Mouse (Mus musculus): ENCODE data around the gene Mgat4b.

The Mgat4b gene

DNA sequence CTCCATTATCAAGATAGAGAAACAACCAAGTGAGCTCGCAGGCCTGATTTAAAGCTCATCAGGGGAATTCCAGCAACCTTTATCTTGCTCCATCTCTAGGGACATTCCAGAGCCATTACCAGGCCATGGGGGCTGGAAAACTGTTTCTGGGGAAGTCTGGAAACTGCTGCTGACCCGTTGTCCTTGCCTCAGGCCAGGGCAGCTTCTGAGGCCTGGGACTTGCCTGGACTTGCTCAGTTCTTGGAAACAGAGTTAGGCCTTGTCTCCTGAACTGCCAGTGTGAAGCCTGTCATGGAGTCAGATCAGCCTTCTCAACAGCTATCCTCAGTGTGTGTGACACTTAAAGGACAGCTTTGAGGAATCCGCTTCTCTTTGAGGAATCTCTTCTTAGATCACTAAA is 41.5 kb downstream of the Mgat4b start:
- DNase-seq (ENCODE audit: low read depth): no peak

DNA sequence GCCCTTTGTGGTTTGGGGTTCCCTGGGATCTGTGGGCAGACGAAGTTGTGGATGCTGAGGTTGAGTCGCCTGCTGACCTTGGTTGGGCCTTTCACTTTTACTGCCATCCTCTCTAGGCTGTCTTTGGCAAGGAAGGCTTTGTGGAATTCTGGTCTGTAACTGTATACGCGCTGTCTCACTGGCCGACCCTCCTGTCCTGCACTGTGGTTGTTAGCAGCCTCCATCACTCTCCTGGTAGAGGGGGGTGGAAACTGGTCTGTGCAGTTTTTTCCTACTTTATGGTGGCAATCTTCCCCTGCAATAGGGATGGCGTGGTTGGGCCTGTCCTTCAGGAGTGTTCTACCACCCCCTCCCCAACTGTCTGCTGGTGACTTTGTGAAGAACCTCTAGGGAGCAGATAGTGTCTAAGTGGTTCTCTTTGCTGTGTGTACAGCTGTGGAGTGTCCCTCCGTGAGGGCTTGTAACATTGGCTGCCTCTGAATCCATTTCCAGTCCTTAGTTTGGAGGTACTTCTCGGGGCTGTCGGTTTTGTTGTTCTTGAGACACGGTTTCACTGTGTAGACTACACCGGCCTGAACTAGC is 42.1 kb downstream of the Mgat4b start:
- DNase-seq (ENCODE audit: low read depth): no peak

DNA sequence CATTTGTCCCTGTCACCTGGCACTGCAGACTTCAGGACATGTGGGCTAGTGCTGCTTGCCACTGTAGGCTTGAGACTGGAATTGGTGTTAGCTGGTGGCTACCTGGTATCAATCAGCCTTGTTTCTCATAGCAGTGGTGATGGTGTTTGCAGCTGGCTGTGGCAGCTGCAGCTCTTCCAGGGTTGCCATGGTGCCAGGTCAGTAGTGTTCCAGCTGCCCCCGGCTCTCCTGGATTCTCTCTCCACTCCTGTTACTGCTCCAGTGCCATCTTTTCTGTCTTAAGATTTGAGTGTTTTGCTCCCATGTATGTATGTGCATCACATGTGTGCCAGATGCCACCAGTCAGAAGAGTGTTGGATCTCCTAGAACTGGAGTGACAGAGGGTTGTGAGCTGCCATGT is 42.7 kb downstream of the Mgat4b start:
- no peak for DNase-seq (ENCODE audit: low read depth)

DNA sequence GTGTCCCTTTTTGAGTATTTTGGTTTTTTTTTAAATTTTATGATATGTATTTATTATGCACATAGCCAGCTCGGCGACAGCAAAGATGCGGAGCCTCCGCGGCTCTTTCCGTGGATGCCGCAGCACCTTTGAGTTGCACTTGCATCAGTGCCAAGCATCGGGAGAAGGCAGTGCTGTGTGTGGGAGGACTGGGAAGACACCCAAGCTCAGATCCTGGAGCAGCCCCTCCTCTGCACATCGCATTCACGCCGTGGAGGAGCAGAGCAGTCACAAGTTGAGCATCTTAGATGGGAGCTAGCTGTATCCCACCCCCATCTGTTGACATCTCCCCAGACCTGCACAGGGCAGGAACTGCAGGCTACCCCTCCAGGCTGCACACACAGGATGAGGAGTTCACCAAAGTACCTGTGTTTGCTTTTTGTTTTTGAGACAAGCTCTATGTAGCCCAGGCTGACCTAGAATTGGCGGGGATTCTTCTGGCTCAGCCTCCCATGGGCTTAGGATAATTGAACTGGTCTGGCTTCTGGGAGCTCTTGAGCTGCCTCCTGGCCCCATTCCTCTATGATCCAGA is 43.4 kb downstream of the Mgat4b start:
- DNase-seq (ENCODE audit: low read depth): no peak

DNA sequence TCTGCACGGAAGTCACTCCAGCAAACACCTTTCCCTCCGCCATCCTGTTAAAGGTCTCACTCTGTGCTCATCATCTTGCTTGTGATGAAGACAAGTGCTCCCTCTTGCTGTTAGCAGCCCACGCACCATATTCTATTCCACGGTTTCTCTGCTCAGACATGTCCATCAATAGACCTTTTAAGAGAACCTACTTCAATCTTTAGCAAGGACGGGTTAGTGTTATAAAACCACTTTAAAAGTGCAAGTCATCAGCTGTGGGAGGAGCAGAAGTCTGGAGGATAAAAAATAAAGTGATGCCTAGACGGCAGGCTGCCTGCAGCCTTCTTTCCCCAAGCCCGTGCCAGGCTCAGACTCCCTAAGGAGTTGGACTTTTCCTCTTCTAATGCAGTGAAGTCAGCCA is 45.9 kb downstream of the Mgat4b start:
- no peak for DNase-seq (ENCODE audit: low read depth)

DNA sequence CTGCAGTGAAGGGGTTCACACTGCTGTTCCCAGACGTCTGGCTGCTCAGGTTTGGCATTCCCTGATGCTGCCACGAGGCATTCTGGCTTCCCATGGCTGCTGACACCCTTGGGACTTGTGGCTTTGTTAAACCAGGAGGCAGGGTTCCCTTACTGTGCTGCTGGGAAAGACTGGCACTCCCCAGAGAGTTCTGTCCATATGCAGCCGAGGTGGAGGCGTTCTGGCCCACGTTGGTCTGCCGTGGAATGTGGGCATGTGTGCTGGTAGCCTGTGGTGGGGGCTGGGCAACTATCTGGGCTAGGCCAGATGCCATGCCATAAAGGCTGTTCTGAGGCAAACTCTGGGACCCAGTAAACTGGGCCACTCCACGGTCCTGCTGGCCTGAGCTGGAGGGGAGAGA is 47.6 kb downstream of the Mgat4b start:
- DNase-seq (ENCODE audit: low read depth): no peak

DNA sequence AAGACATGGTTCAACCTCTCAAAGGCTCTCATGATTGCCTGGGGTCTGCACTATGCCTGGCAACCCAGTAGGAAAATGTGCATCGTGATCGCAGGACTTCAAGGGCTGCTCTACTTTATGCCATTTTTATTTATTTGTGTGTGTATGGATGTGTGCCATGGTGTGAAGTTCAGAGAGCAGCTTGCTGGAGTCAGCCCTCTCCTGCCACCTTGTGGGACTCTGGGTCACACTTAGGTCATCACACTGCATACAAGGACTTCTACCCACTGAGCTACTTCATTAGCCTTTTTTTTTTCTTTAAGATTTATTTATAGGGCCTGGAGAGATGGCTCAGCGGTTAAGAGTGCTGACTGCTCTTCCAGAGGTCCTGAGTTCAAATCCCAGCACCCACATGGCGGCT is 51.3 kb downstream of the Mgat4b start:
- DNase-seq (ENCODE audit: low read depth): no peak

DNA sequence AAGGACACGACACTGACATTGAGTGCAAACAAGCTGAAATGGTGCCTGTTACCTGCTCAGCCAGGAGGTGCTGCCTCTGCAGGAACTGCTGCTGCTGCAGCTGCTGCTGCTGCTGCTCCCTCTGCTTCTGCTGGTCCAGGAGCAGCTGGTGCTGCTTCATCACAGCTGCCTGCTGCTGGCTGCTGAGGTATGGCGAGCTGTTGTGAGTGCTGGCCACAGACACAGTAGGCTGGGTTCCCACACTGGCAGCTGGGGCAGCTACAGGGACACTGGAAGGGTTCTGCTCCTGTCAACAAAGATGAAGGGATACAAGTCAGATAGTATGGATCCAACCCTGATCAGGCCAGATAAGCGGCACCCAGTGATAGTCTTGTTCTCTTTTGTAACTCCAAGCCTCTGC is 52.5 kb downstream of the Mgat4b start:
- DNase-seq (ENCODE audit: low read depth): no peak

DNA sequence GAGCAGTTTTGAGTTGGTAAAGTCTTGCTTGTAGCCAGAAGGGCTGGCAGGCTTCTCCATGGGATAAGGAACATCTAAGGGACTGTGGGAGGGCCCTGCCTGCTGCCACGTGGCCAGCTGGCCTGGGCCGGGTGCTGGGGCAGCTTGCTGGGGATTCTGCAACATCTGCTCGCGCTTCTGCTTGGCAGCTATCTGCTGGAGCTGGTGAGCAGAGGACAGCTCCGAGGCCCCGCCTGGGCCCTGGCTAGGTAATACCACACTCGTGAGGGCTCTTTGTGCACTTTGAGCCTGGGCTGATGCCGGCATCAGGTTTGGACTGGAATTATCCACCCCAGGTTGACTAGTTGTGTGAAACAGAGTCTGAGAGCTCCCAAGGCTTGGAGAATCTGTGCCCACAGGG is 55.2 kb downstream of the Mgat4b start:
- DNase-seq (ENCODE audit: low read depth): no peak

DNA sequence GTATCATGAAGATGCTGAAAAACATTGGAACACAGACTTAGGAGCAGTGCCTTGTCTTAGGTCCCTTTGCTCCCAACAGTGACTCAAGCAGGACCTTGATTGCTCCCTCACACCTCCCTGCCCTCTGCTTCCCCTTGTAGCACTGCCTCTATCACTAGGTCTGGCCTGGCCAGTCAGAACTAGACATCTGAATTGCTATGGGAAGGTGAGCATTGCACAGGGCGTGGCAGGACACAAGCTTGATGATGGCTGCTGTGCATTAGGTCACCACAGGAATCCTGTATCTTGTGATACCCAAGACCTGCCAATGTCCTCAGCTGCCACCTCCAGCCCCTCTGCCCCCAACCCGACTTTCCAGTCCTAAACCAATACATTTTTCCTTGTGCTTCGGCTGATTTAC is 56.3 kb downstream of the Mgat4b start:
- no peak for DNase-seq (ENCODE audit: low read depth)

DNA sequence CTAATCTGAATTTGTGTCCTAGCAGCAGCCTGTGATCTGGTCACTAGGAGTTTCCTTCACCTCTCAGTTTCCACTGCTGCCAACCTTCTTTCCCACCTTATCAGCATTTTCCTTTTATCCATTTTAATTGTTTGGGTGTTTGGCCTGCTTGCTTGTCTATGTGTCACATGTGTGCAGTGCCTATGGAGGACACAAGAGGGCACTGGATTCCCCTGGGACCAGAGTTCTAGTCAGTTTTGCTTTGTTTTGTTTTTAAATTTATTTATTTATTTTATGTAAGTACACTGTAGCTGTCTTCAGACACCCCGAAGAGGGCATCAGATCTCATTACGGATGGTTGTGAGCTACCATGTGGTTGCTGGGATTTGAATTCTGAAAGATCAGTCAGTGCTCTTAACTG is 58.5 kb downstream of the Mgat4b start:
- DNase-seq (ENCODE audit: low read depth): no peak

DNA sequence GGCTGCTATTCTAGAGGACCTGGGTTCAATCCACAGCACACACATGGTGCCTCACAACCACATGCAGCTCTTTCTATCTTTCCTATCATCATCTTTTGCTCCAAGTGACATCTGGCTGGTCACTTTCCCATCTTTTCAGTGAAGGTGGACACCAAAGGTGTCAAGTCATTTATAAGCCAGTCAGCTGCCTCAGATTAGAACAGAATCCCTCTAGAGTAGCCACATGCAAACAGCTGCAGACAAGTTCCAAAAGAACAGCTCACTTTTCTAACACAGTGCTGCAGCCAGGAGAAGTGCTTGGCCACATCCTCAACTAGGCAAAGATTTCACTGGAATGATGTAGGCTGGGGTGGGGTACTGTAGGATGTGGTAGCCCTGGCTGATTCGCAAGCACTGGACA is 59.2 kb downstream of the Mgat4b start:
- no peak for DNase-seq (ENCODE audit: low read depth)

DNA sequence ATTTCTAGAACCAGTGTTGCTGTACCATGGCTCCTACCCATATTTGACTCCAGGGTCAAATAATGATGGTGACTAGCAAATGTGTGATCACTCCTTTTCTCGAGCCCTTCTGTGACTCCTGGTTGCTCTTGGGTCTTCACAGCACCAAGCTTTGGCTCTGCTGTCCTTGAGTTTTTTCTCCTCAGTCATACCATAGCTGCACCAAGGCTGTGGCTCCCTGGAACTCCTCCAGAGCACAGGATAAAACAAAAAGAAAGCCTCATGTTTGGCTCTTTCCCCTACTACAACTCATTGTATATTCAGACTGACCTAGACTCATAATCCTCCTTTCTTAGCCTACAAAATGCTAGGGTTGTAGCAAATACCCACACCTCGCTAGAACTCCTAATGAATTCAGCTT is 62.1 kb downstream of the Mgat4b start:
- DNase-seq (ENCODE audit: low read depth): no peak

DNA sequence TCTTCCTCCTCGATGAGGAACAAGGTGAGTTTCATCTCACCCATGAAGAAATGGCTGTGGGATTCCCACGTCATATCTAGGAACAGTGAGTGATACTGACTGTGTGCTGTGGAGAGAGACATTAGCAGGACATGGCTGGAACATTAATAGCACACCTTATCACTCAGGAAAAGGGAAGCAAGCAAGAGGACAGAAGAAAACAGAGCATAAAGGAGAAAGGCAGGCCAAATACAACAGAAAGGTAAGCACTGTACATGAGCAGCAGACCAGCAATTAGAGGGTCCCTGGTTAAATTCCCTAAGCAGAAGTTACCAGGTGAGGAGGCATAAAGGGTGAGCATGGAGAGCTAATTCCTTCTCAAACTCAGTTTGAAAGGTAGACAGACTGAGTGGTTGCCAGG is 64.4 kb downstream of the Mgat4b start:
- no peak for DNase-seq (ENCODE audit: low read depth)

DNA sequence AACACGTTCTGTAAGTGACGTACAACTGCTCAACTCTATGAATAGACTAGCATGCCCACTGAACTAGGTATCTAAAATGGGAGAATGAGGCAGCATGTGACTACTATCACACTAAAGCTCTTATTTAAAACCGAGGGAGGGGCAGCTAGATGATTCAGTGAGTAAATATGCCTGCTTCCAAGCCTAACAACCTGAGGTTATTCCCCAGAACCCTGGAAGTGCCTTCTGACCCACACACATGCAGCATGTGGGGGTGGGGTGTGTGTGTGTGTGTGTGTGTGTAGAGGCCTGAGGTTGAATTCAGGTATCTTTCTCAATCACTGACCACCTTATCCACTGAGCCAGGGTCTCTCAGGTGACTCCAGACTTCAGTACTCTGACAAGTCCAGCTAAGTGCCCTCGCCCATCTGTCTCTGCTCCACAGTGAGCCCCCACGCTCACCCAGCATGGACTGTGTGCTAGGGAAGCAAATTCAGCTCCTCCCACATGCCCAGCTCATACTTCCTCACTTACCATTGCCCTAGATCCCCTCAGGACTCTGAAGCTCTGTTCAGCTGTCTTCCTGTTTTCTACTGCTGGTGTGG is 65.0 kb downstream of the Mgat4b start:
- no peak for DNase-seq (ENCODE audit: low read depth)

DNA sequence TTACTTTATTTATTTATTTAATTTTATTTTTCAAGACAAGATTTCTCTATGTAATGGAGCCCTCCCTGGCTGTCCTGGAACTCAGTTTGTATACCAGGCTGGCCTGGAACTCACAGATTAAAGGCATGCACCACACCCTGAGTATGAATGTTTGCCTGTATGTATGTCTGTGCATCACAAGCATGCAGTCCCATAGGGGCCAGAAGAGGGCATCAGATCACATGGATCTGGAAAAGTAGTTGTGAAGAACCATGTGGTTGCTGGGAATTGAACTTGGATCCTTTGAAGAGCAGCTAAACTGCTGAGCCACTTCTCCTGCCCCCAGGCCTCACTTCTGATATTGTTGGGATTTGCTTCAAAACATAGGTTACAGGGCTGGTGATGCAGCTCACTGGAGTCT is 66.3 kb downstream of the Mgat4b start:
- no peak for DNase-seq (ENCODE audit: low read depth)

DNA sequence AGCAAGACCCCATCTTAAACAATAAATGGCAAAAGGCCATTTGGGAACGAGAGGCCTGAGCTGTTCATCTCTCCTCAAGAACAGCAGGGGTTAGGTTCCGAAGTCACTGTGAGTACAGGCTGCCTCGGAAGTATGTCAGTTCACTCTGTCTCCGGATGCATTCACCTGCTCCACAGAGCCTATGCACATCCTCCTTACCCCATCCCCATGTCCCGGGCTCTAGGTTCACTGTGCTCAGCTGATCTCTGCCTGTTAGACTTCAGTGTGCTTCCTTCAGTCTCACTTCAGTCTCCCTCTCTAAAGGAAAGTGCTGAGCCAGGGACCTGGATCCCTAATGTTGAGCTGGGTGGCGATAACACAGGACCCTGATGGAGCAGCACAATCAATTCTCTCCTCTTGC is 67.0 kb downstream of the Mgat4b start:
- no peak for DNase-seq (ENCODE audit: low read depth)

DNA sequence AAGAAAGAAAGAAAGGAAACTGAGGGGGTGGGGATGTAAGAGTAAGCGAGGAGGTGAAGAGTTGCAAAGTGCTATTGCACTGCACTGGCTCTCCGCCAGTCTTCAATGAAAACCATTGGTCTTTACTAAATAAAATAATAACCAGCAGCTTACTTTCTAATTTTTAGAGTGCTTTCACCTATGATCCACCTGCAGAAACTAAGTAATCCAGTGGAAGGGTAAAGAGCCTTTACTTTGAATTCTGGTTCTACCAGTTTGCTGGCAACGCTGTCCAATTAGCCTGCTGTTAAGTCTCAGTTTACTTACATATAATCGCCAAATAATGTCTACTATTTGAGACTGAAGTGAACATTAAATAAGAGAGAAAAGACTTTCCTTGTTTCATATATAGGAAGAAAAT is 68.3 kb downstream of the Mgat4b start:
- no peak for DNase-seq (ENCODE audit: low read depth)

DNA sequence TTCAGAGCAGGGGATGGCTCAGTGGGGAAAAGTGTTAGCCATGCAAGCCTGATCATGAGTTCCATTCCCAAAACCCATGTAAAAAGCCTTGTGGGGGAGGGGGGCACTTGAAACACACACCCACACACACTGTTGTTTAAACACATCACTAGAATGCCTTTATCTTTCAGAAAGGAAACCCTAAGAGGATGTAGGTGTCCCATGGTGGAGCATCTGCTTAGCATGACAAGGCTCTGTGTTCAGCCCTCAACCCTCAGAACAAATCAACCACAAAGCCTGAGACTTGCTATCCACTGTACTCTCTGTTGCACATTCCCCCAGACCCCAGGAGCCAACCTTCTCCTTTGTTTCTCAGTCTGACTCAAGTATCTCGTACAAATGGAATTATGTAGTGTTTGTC is 69.4 kb downstream of the Mgat4b start:
- DNase-seq (ENCODE audit: low read depth): no peak
